Comparison of ENCODE assay signal across 10 mouse cellular contexts in genomic region chr4:143987475-143987941, GRCm38 (mm10). TPM values are rescaled to one million over a fixed set of nuclear protein-coding genes. Genes with fewer than 3 reads are reported as not detected.
DNase-seq lines count a peak whose midpoint lies in the region.
"Had no signal": no experiment of that assay in that cellular context is flagged by ENCODE, and none has a peak within 500 bp of the region (broad histone marks: within the 10 kb centered on the region; RNA-seq: fewer than 3 reads in every experiment).

No protein-coding gene starts in this region.

- DNase-seq in adrenal gland, adult 8-10 months: peak; percentile 23
- peak; percentile 4 to 34 for DNase-seq in cerebellum, postnatal 36 days
- DNase-seq in heart, adult 8-10 months (ENCODE audit: low spot score): peak; percentile 79
- DNase-seq in kidney, postnatal 36 days: peak; percentile 4 to 43
- DNase-seq in left cerebral cortex, adult 8-10 months (ENCODE audit: low spot score in 2 of 2): peak; percentile 54 to 58
- DNase-seq in ovary, adult 18-20 months (ENCODE audit: low spot score): peak; percentile 37
- DNase-seq in spleen, postnatal 4 days (ENCODE audit: low spot score in 2 of 2): peak; percentile 36 to 77
- peak; percentile 45 for DNase-seq in urinary bladder, postnatal 25 days (ENCODE audit: low spot score)

RNA-seq across cellular contexts. Expression of gene Pramef17, which starts 6.7 kb away (rescaled TPM):
- total RNA-seq in adrenal gland, adult 8-10 months (2022): not detected
- not detected for total RNA-seq in heart, adult 8-10 months (2022)
- total RNA-seq in left cerebral cortex, adult 8-10 months (2022): not detected
- total RNA-seq: gastrocnemius, postnatal 25 days; monocyte, adult 5-6 weeks had no signal

RNA-seq across cellular contexts. Expression of gene Gm13101, which starts 20.8 kb away (rescaled TPM):
- not detected for total RNA-seq in adrenal gland, adult 8-10 months (2022)
- total RNA-seq in heart, adult 8-10 months (2022): not detected
- not detected for total RNA-seq in left cerebral cortex, adult 8-10 months (2022)
- total RNA-seq: gastrocnemius, postnatal 25 days; monocyte, adult 5-6 weeks had no signal

RNA-seq across cellular contexts. Expression of gene Pramef25, which starts 36.7 kb away (rescaled TPM):
- not detected for total RNA-seq in adrenal gland, adult 8-10 months (2022)
- total RNA-seq in heart, adult 8-10 months (2022): not detected
- not detected for total RNA-seq in left cerebral cortex, adult 8-10 months (2022)
- total RNA-seq: gastrocnemius, postnatal 25 days; monocyte, adult 5-6 weeks had no signal

Comparison
In these comparisons a context has a peak if more than half of its experiments do, and no peak if none do; other contexts are left out.
1. Peak in every context shown above with its lines: DNase-seq.
2. DNase-seq: peak in every context shown above with its lines; median percentile 79 in heart, adult 8-10 months; 56 in spleen, postnatal 4 days; 56 in left cerebral cortex, adult 8-10 months; 45 in urinary bladder, postnatal 25 days; 37 in ovary, adult 18-20 months; 24 in kidney, postnatal 36 days; 23 in adrenal gland, adult 8-10 months; 19 in cerebellum, postnatal 36 days.